Mouse (Mus musculus) cortical plate, adult 2 months (tissue): ENCODE results near the gene Thpo.

Source experiments
- CTCF ChIP-seq: fragments of 200-500 bp; IDR thresholded peaks from 2 replicates; pipeline ENCODE4 v1.5.1; 2011; ENCODE audit warnings: mild to moderate bottlenecking, control low read depth, low read length; ENCODE audit not compliant: insufficient read depth; ENCODE audit errors: extremely low read depth
- POLR2A ChIP-seq: fragments of 200-500 bp; IDR thresholded peaks from 2 replicates; pipeline ENCODE4 v1.6.1; 2011; ENCODE audit warnings: mild to moderate bottlenecking, low read length, control low read depth; ENCODE audit not compliant: insufficient read depth; ENCODE audit errors: extremely low read depth

GRCm38 (mm10) chr16:20708939-20709734 is 25.2 kb downstream of the Thpo start:
- TF ChIP-seq POLR2A: 0 out of 2 replicates have a peak, but pooled peaks have one; percentile 14
- peak; percentile 33; the same call in 1 of the 2 replicates for TF ChIP-seq CTCF
